16 mouse cellular contexts compared by ENCODE assay signal in genomic region chr3:55531204-55532044, GRCm38 (mm10). TPM values are rescaled to one million over a fixed set of nuclear protein-coding genes. Genes with fewer than 3 reads are reported as not detected.
DNase-seq lines count a peak whose midpoint lies in the region; ATAC-seq and TF ChIP-seq lines count a peak whose summit lies in the region.
"Had no signal": no experiment of that assay in that cellular context is flagged by ENCODE, and none has a peak within 500 bp of the region (broad histone marks: within the 10 kb centered on the region; RNA-seq: fewer than 3 reads in every experiment).

No protein-coding gene starts in this region.

- H3K27me3 ChIP-seq in forebrain, postnatal 0 days (ENCODE audit: insufficient read depth, low read length): no peaks in the 10 kb centered on the region
- no peaks in the 10 kb centered on the region for H3K27me3 ChIP-seq in forebrain, embryonic 11.5 days (ENCODE audit: control insufficient read depth, insufficient read depth, low read length)
- no peaks in the 10 kb centered on the region for H3K27me3 ChIP-seq in hindbrain, embryonic 16.5 days (replicated peaks; ENCODE audit: control insufficient read depth, insufficient read depth, low read length)
- no peaks in the 10 kb centered on the region for H3K27me3 ChIP-seq in hindbrain, embryonic 10.5 days (ENCODE audit: insufficient read depth, poor library complexity, severe bottlenecking)
- no peaks in the 10 kb centered on the region for H3K27me3 ChIP-seq in limb, embryonic 14.5 days (ENCODE audit: control insufficient read depth, insufficient read depth, low read length)
- H3K27me3 ChIP-seq: kidney, embryonic 15.5 days; liver, embryonic 12.5 days; neural tube, embryonic 12.5 days had no signal

- 0 out of 2 replicates have a peak overlapping the region, but pooled peaks have one; percentile 24 for H3K27ac ChIP-seq in forebrain, postnatal 0 days (ENCODE audit: low read depth, low read length)
- no peak overlapping the region for H3K27ac ChIP-seq in forebrain, embryonic 11.5 days (ENCODE audit: low read depth, low read length)
- peak overlapping the region; percentile 30 for H3K27ac ChIP-seq in hindbrain, embryonic 16.5 days (ENCODE audit: low read depth, low read length)
- H3K27ac ChIP-seq in hindbrain, embryonic 10.5 days: no peak overlapping the region
- peak overlapping the region; percentile 76 for H3K27ac ChIP-seq in limb, embryonic 14.5 days (replicated peaks; ENCODE audit: low read depth, low read length)
- H3K27ac ChIP-seq: kidney, embryonic 15.5 days; liver, embryonic 12.5 days; neural tube, embryonic 12.5 days had no signal

- ATAC-seq in forebrain, postnatal 0 days: peak; percentile 53
- no peak for ATAC-seq in forebrain, embryonic 11.5 days (replicated peaks; ENCODE audit: low FRiP score)
- ATAC-seq in hindbrain, embryonic 16.5 days: no peak
- ATAC-seq in limb, embryonic 14.5 days (ENCODE audit: low FRiP score, low read depth): peak; percentile 74
- ATAC-seq: liver, embryonic 12.5 days had no signal

- peaks cover 22% of the 10 kb centered on the region for H3K36me3 ChIP-seq in forebrain, postnatal 0 days (ENCODE audit: insufficient read depth)
- H3K36me3 ChIP-seq in forebrain, embryonic 11.5 days (ENCODE audit: control insufficient read depth, insufficient read depth, low read length): no peaks in the 10 kb centered on the region
- H3K36me3 ChIP-seq in hindbrain, embryonic 16.5 days (ENCODE audit: control insufficient read depth, insufficient read depth, low read length): no peaks in the 10 kb centered on the region
- no peaks in the 10 kb centered on the region for H3K36me3 ChIP-seq in hindbrain, embryonic 10.5 days
- H3K36me3 ChIP-seq in limb, embryonic 14.5 days (ENCODE audit: control insufficient read depth, insufficient read depth, low read length): no peaks in the 10 kb centered on the region
- H3K36me3 ChIP-seq: kidney, embryonic 15.5 days; liver, embryonic 12.5 days; neural tube, embryonic 12.5 days had no signal

- no peak for TF ChIP-seq POLR2A in limb, embryonic 14.5 days (IDR thresholded peaks at IDR 0.05; ENCODE audit: borderline replicate concordance, extremely low read depth, insufficient read depth, insufficient read length)

- H3K4me3 ChIP-seq in forebrain, postnatal 0 days (ENCODE audit: low read depth, low read length): no peak overlapping the region
- H3K4me3 ChIP-seq in forebrain, embryonic 11.5 days (ENCODE audit: low read depth, low read length): no peak overlapping the region
- no peak overlapping the region for H3K4me3 ChIP-seq in hindbrain, embryonic 16.5 days (ENCODE audit: low read length)
- H3K4me3 ChIP-seq in hindbrain, embryonic 10.5 days: no peak overlapping the region
- H3K4me3 ChIP-seq in limb, embryonic 14.5 days (replicated peaks; ENCODE audit: low read length): no peak overlapping the region
- H3K4me3 ChIP-seq: kidney, embryonic 15.5 days; liver, embryonic 12.5 days; neural tube, embryonic 12.5 days had no signal

- WGBS in forebrain, postnatal 0 days: 66% methylated on average over 14 of the region's 14 CpGs
- 82% methylated on average over 14 of the region's 14 CpGs for WGBS in forebrain, embryonic 11.5 days
- WGBS in hindbrain, embryonic 16.5 days: 76% methylated on average over 14 of the region's 14 CpGs
- WGBS in hindbrain, embryonic 10.5 days: 84% methylated on average over 14 of the region's 14 CpGs
- 20% methylated on average over 14 of the region's 14 CpGs for WGBS in limb, embryonic 14.5 days

- no peak for DNase-seq in forebrain, postnatal 0 days
- DNase-seq in forebrain, embryonic 11.5 days (ENCODE audit: low spot score): no peak
- no peak for DNase-seq in hindbrain, embryonic 10.5 days (ENCODE audit: low spot score)
- DNase-seq in brain, adult 2 months (ENCODE audit: low read depth, low spot score): peak; percentile 83
- DNase-seq in limb, embryonic 14.5 days (ENCODE audit: low spot score): peak; percentile 25
- no peak for DNase-seq in yolk sac, embryonic 10.5 days (ENCODE audit: low spot score)
- DNase-seq in kidney, adult 18-20 months: no peak
- DNase-seq: adrenal gland, adult 2 months had no signal

- TF ChIP-seq CTCF in forebrain, postnatal 0 days (IDR thresholded peaks at IDR 0.05; ENCODE audit: low read depth): no peak

- no peaks in the 10 kb centered on the region for H3K9me3 ChIP-seq in forebrain, postnatal 0 days (ENCODE audit: low read length)
- H3K9me3 ChIP-seq in forebrain, embryonic 11.5 days (ENCODE audit: control insufficient read depth, low read length): no peaks in the 10 kb centered on the region
- H3K9me3 ChIP-seq in hindbrain, embryonic 16.5 days (ENCODE audit: control insufficient read depth, low read length): no peaks in the 10 kb centered on the region
- H3K9me3 ChIP-seq in hindbrain, embryonic 10.5 days: no peaks in the 10 kb centered on the region
- H3K9me3 ChIP-seq in limb, embryonic 14.5 days (ENCODE audit: control insufficient read depth, low read length): no peaks in the 10 kb centered on the region
- H3K9me3 ChIP-seq: kidney, embryonic 15.5 days; liver, embryonic 12.5 days; neural tube, embryonic 12.5 days had no signal

- no peak overlapping the region for H3K9ac ChIP-seq in forebrain, postnatal 0 days
- no peak overlapping the region for H3K9ac ChIP-seq in forebrain, embryonic 11.5 days (ENCODE audit: low read length)
- no peak overlapping the region for H3K9ac ChIP-seq in hindbrain, embryonic 16.5 days (ENCODE audit: low read depth, low read length)
- no peak overlapping the region for H3K9ac ChIP-seq in limb, embryonic 14.5 days (ENCODE audit: low read depth, low read length, severe bottlenecking)
- H3K9ac ChIP-seq: kidney, embryonic 15.5 days; liver, embryonic 12.5 days; neural tube, embryonic 12.5 days had no signal

- H3K4me2 ChIP-seq in forebrain, postnatal 0 days (ENCODE audit: low read depth): no peak overlapping the region
- no peak overlapping the region for H3K4me2 ChIP-seq in forebrain, embryonic 11.5 days (ENCODE audit: low read depth, low read length, severe bottlenecking)
- H3K4me2 ChIP-seq in hindbrain, embryonic 16.5 days (ENCODE audit: low read length): no peak overlapping the region
- H3K4me2 ChIP-seq in limb, embryonic 14.5 days (replicated peaks; ENCODE audit: low read depth, low read length, severe bottlenecking): peak overlapping the region; percentile 40; the same call in 1 of the 2 replicates
- H3K4me2 ChIP-seq: kidney, embryonic 15.5 days; liver, embryonic 12.5 days; neural tube, embryonic 12.5 days had no signal

- 0 out of 2 replicates have a peak, but pooled peaks cover 3% of the 10 kb centered on the region for H3K4me1 ChIP-seq in forebrain, postnatal 0 days (ENCODE audit: insufficient read depth)
- no peaks in the 10 kb centered on the region for H3K4me1 ChIP-seq in forebrain, embryonic 11.5 days (replicated peaks; ENCODE audit: control insufficient read depth, insufficient read depth, low read length)
- H3K4me1 ChIP-seq in hindbrain, embryonic 16.5 days (ENCODE audit: control insufficient read depth, insufficient read depth, low read depth, low read length): peaks cover 22% of the 10 kb centered on the region
- peaks cover 10% of the 10 kb centered on the region; the same call in 1 of the 2 replicates for H3K4me1 ChIP-seq in hindbrain, embryonic 10.5 days (replicated peaks)
- peaks cover 50% of the 10 kb centered on the region for H3K4me1 ChIP-seq in limb, embryonic 14.5 days (ENCODE audit: control insufficient read depth, insufficient read depth, low read length)
- H3K4me1 ChIP-seq: liver, embryonic 12.5 days had no signal

RNA-seq across cellular contexts. Expression of gene Gm21954, which starts 59.4 kb away (rescaled TPM):
- not detected in 2 replicates for total RNA-seq in forebrain, postnatal 0 days (2014; rRNA removed)
- not detected in 2 replicates for polyA plus RNA-seq in forebrain, postnatal 0 days (2015; fragmentation: Nextera tagmentation; extraction: Ambion mirVana)
- not detected in 2 replicates for polyA plus RNA-seq in forebrain, embryonic 11.5 days (2014; fragmentation: Nextera tagmentation; extraction: Ambion mirVana)
- polyA plus RNA-seq in hindbrain, embryonic 16.5 days (2015; fragmentation: Nextera tagmentation; extraction: Ambion mirVana): not detected in 2 replicates
- polyA plus RNA-seq in hindbrain, embryonic 10.5 days (2016; fragmentation: Nextera tagmentation; extraction: Ambion mirVana): not detected in 2 replicates
- polyA plus RNA-seq in limb, embryonic 14.5 days (2012; rRNA removed): not detected in 2 replicates
- not detected in 2 replicates for polyA plus RNA-seq in limb, embryonic 14.5 days (2014; fragmentation: Nextera tagmentation; extraction: Ambion mirVana)
- total RNA-seq: adrenal gland, adult 2 months; hematopoietic stem cell, adult 5-6 weeks; layer of hippocampus, postnatal 25 days had no signal
- polyA plus RNA-seq: adrenal gland, adult 2 months; frontal cortex, adult 2 months; kidney, embryonic 15.5 days; liver, embryonic 12.5 days; neural tube, embryonic 12.5 days; stomach, embryonic 16.5 days had no signal

Comparison
In these comparisons a context has a peak if more than half of its experiments do, and no peak if none do; other contexts are left out.
1. ATAC-seq: peak in forebrain, postnatal 0 days (single experiment) and limb, embryonic 14.5 days (single experiment); none in forebrain, embryonic 11.5 days (single experiment) and hindbrain, embryonic 16.5 days (single experiment).
2. H3K27ac ChIP-seq: peak in forebrain, postnatal 0 days (single experiment), hindbrain, embryonic 16.5 days (single experiment) and limb, embryonic 14.5 days (single experiment); none in forebrain, embryonic 11.5 days (single experiment) and hindbrain, embryonic 10.5 days (single experiment).
3. DNase-seq: peak in brain, adult 2 months (single experiment) and limb, embryonic 14.5 days (single experiment); none in forebrain, postnatal 0 days (single experiment), forebrain, embryonic 11.5 days (single experiment), hindbrain, embryonic 10.5 days (single experiment), yolk sac, embryonic 10.5 days (single experiment) and kidney, adult 18-20 months (single experiment).